Mouse (Mus musculus): ENCODE measurements at regions not wholly inside any gene's neighbourhood (a gene's known extent, or its start where the extent isn't known, plus 50 kb on each side); places are given as distances from the start of the nearest gene placed in this dataset.
A peak's percentile ranks its signal among the peaks of the same experiment; 100 is the strongest.

GRCm38 (mm10) chr14:86489044-86489816, 651.8 kb downstream of the Diaph3 start:
- Histone ChIP-seq H3K4me1 (replicated peaks) (no peaks in the 10 kb centered on the region), H3K4me3 (replicated peaks) (no peak overlapping the region), H3K9me3 (replicated peaks) (no peaks in the 10 kb centered on the region), H3K4me2 (no peak overlapping the region), H3K27me3 (no peaks in the 10 kb centered on the region), H3K9ac (no peak overlapping the region), H3K36me3 (no peaks in the 10 kb centered on the region), H3K27ac (no peak overlapping the region)
- ATAC-seq (ENCODE audit: low read depth) (no peak), DNase-seq (no peak)
- WGBS (ENCODE audit: insufficient replicate concordance), result 68% methylated on average over 16 of the region's 16 CpGs

- 46% methylated on average over 8 of the region's 8 CpGs for WGBS (ENCODE audit: insufficient replicate concordance)
- H3K4me1 ChIP-seq (replicated peaks), result no peaks in the 10 kb centered on the region
- H3K27me3 ChIP-seq, result no peaks in the 10 kb centered on the region
- no peak for DNase-seq
- H3K9me3 ChIP-seq (replicated peaks), result no peaks in the 10 kb centered on the region
- no peaks in the 10 kb centered on the region for H3K36me3 ChIP-seq
- ATAC-seq (ENCODE audit: low read depth), result no peak
- H3K9ac ChIP-seq, result no peak overlapping the region
- H3K27ac ChIP-seq, result no peak overlapping the region
- no peak overlapping the region for H3K4me3 ChIP-seq (replicated peaks)
- H3K4me2 ChIP-seq, result no peak overlapping the region
Measured at GRCm38 (mm10) chr14:86487285-86487897, 653.6 kb downstream of the Diaph3 start.

- no peaks in the 10 kb centered on the region for H3K9me3 ChIP-seq (replicated peaks)
Measured at GRCm38 (mm10) chr14:86484247-86484646, 656.8 kb downstream of the Diaph3 start.

GRCm38 (mm10) chr14:86473604-86474003, 667.4 kb downstream of the Diaph3 start:
- Histone ChIP-seq H3K9me3 (replicated peaks) (no peaks in the 10 kb centered on the region), H3K27ac (no peak overlapping the region), H3K36me3 (no peaks in the 10 kb centered on the region), H3K27me3 (no peaks in the 10 kb centered on the region), H3K4me1 (replicated peaks) (no peaks in the 10 kb centered on the region), H3K4me3 (replicated peaks) (no peak overlapping the region), H3K4me2 (no peak overlapping the region), H3K9ac (no peak overlapping the region)
- 62% methylated on average over 1 of the region's 1 CpGs for WGBS (ENCODE audit: insufficient replicate concordance)
- DNase-seq (no peak), ATAC-seq (ENCODE audit: low read depth) (no peak)

More at GRCm38 (mm10) chr14:86484247-86484646, 656.8 kb downstream of the Diaph3 start:
- Histone ChIP-seq H3K4me3 (replicated peaks) (no peak overlapping the region), H3K36me3 (no peaks in the 10 kb centered on the region), H3K4me1 (replicated peaks) (no peaks in the 10 kb centered on the region), H3K4me2 (no peak overlapping the region), H3K27me3 (no peaks in the 10 kb centered on the region), H3K27ac (no peak overlapping the region), H3K9ac (no peak overlapping the region)
- WGBS (ENCODE audit: insufficient replicate concordance), result 70% methylated on average over 5 of the region's 5 CpGs
- DNase-seq (no peak), ATAC-seq (ENCODE audit: low read depth) (no peak)

- no peaks in the 10 kb centered on the region for H3K4me1 ChIP-seq (replicated peaks)
Measured at GRCm38 (mm10) chr14:86470462-86470861, 670.6 kb downstream of the Diaph3 start.

GRCm38 (mm10) chr14:86467886-86468463, 673.1 kb downstream of the Diaph3 start:
- H3K27me3 ChIP-seq, result no peaks in the 10 kb centered on the region
- H3K36me3 ChIP-seq, result no peaks in the 10 kb centered on the region
- H3K9me3 ChIP-seq (replicated peaks), result no peaks in the 10 kb centered on the region
- no peak overlapping the region for H3K4me2 ChIP-seq
- no peaks in the 10 kb centered on the region for H3K4me1 ChIP-seq (replicated peaks)
- ATAC-seq (ENCODE audit: low read depth) (no peak), DNase-seq (no peak)
- H3K27ac ChIP-seq, result no peak overlapping the region
- no peak overlapping the region for H3K9ac ChIP-seq
- H3K4me3 ChIP-seq (replicated peaks), result no peak overlapping the region
- WGBS (ENCODE audit: insufficient replicate concordance), result 47% methylated on average over 8 of the region's 8 CpGs

More at GRCm38 (mm10) chr14:86470462-86470861, 670.6 kb downstream of the Diaph3 start:
- Histone ChIP-seq H3K36me3 (no peaks in the 10 kb centered on the region), H3K4me3 (replicated peaks) (no peak overlapping the region), H3K27me3 (no peaks in the 10 kb centered on the region), H3K27ac (no peak overlapping the region), H3K4me2 (no peak overlapping the region), H3K9ac (no peak overlapping the region), H3K9me3 (replicated peaks) (no peaks in the 10 kb centered on the region)
- WGBS (ENCODE audit: insufficient replicate concordance), result 38% methylated on average over 4 of the region's 4 CpGs
- no peak for DNase-seq
- no peak for ATAC-seq (ENCODE audit: low read depth)

- no peaks in the 10 kb centered on the region for H3K36me3 ChIP-seq
- DNase-seq (no peak), ATAC-seq (ENCODE audit: low read depth) (no peak)
- no peak overlapping the region for H3K9ac ChIP-seq
- H3K9me3 ChIP-seq (replicated peaks), result no peaks in the 10 kb centered on the region
- WGBS (ENCODE audit: insufficient replicate concordance), result 61% methylated on average over 2 of the region's 2 CpGs
- H3K4me3 ChIP-seq (replicated peaks), result no peak overlapping the region
- no peaks in the 10 kb centered on the region for H3K4me1 ChIP-seq (replicated peaks)
- H3K27ac ChIP-seq, result no peak overlapping the region
- H3K27me3 ChIP-seq, result no peaks in the 10 kb centered on the region
- H3K4me2 ChIP-seq, result no peak overlapping the region
Measured at GRCm38 (mm10) chr14:86463388-86463787, 677.6 kb downstream of the Diaph3 start.

- Histone ChIP-seq H3K4me2 (no peak overlapping the region), H3K27ac (no peak overlapping the region), H3K27me3 (no peaks in the 10 kb centered on the region), H3K4me3 (replicated peaks) (no peak overlapping the region), H3K36me3 (no peaks in the 10 kb centered on the region), H3K9me3 (replicated peaks) (no peaks in the 10 kb centered on the region), H3K4me1 (replicated peaks) (no peaks in the 10 kb centered on the region), H3K9ac (no peak overlapping the region)
- WGBS (ENCODE audit: insufficient replicate concordance), result 50% methylated on average over 2 of the region's 2 CpGs
- no peak for ATAC-seq (ENCODE audit: low read depth)
- no peak for DNase-seq
Measured at GRCm38 (mm10) chr14:86453142-86453541, 687.9 kb downstream of the Diaph3 start.

GRCm38 (mm10) chr14:86450616-86451015, 690.4 kb downstream of the Diaph3 start:
- WGBS (ENCODE audit: insufficient replicate concordance), result 45% methylated on average over 1 of the region's 1 CpGs
- no peak for DNase-seq

GRCm38 (mm10) chr14:86445139-86445538, 695.9 kb downstream of the Diaph3 start:
- ATAC-seq (ENCODE audit: low read depth), result no peak
- H3K27ac ChIP-seq, result no peak overlapping the region

More at GRCm38 (mm10) chr14:86450616-86451015, 690.4 kb downstream of the Diaph3 start:
- Histone ChIP-seq H3K4me3 (replicated peaks) (no peak overlapping the region), H3K4me1 (replicated peaks) (no peaks in the 10 kb centered on the region), H3K27me3 (no peaks in the 10 kb centered on the region), H3K9ac (no peak overlapping the region), H3K36me3 (no peaks in the 10 kb centered on the region), H3K9me3 (replicated peaks) (no peaks in the 10 kb centered on the region), H3K27ac (no peak overlapping the region), H3K4me2 (no peak overlapping the region)
- ATAC-seq (ENCODE audit: low read depth), result peak; percentile 36; the same call in 1 of the 2 replicates

GRCm38 (mm10) chr14:86443921-86444835, 696.9 kb downstream of the Diaph3 start:
- Histone ChIP-seq H3K9me3 (replicated peaks) (no peaks in the 10 kb centered on the region), H3K36me3 (no peaks in the 10 kb centered on the region), H3K4me2 (no peak overlapping the region), H3K4me3 (replicated peaks) (no peak overlapping the region), H3K27ac (no peak overlapping the region), H3K4me1 (replicated peaks) (no peaks in the 10 kb centered on the region), H3K9ac (no peak overlapping the region), H3K27me3 (no peaks in the 10 kb centered on the region)
- ATAC-seq (ENCODE audit: low read depth) (no peak), DNase-seq (no peak)
- WGBS (ENCODE audit: insufficient replicate concordance), result 45% methylated on average over 5 of the region's 5 CpGs

More at GRCm38 (mm10) chr14:86445139-86445538, 695.9 kb downstream of the Diaph3 start:
- no peak overlapping the region for H3K4me2 ChIP-seq
- WGBS (ENCODE audit: insufficient replicate concordance), result 57% methylated on average over 4 of the region's 4 CpGs
- no peak for DNase-seq
- H3K36me3 ChIP-seq, result no peaks in the 10 kb centered on the region
- H3K9me3 ChIP-seq (replicated peaks), result no peaks in the 10 kb centered on the region
- H3K4me1 ChIP-seq (replicated peaks), result no peaks in the 10 kb centered on the region
- H3K27me3 ChIP-seq, result no peaks in the 10 kb centered on the region
- no peak overlapping the region for H3K4me3 ChIP-seq (replicated peaks)
- H3K9ac ChIP-seq, result no peak overlapping the region
